Mouse (Mus musculus): ENCODE data around the gene Helz2. TPM values are rescaled to one million over a fixed set of nuclear protein-coding genes. Genes with fewer than 3 reads are reported as not detected.

Gene Helz2
- polyA plus RNA-seq, 1 experiment from 2014 or later: 1.6 TPM

- Histone ChIP-seq H3K36me3 (ENCODE audit: control insufficient read depth, insufficient read depth, low read length) (no peaks in the 10 kb centered on the region), H3K27ac (replicated peaks) (no peak overlapping the region), H3K4me2 (replicated peaks; ENCODE audit: low read depth) (no peak overlapping the region), H3K9me3 (ENCODE audit: control insufficient read depth, low read length) (no peaks in the 10 kb centered on the region), H3K4me1 (replicated peaks; ENCODE audit: control insufficient read depth, insufficient read depth) (peaks cover 5% of the 10 kb centered on the region), H3K27me3 (ENCODE audit: control insufficient read depth, insufficient read depth, low read length) (no peaks in the 10 kb centered on the region), H3K4me3 (ENCODE audit: low read depth, low read length) (no peak overlapping the region), H3K9ac (ENCODE audit: low read length) (no peak overlapping the region)
- 59% methylated on average over 5 of the region's 5 CpGs for WGBS
- ATAC-seq (ENCODE audit: low FRiP score, low TSS enrichment) (no peak), DNase-seq (ENCODE audit: low spot score) (no peak)
- TF ChIP-seq EP300 (optimal IDR thresholded peaks at IDR 0.05): no peak
- no peak for TF ChIP-seq CTCF (IDR thresholded peaks at IDR 0.05; ENCODE audit: low read depth)
Observed at GRCm38 (mm10) chr2:181218881-181219485, 22.8 kb downstream of the Helz2 start.

- Histone ChIP-seq H3K4me1 (replicated peaks; ENCODE audit: control insufficient read depth, insufficient read depth) (peaks cover 5% of the 10 kb centered on the region), H3K27me3 (ENCODE audit: control insufficient read depth, insufficient read depth, low read length) (no peaks in the 10 kb centered on the region), H3K36me3 (ENCODE audit: control insufficient read depth, insufficient read depth, low read length) (no peaks in the 10 kb centered on the region), H3K4me2 (replicated peaks; ENCODE audit: low read depth) (no peak overlapping the region), H3K4me3 (ENCODE audit: low read depth, low read length) (no peak overlapping the region), H3K9me3 (ENCODE audit: control insufficient read depth, low read length) (no peaks in the 10 kb centered on the region), H3K27ac (replicated peaks) (no peak overlapping the region), H3K9ac (ENCODE audit: low read length) (no peak overlapping the region)
- DNase-seq (ENCODE audit: low spot score): no peak
- 80% methylated on average over 6 of the region's 6 CpGs for WGBS
- TF ChIP-seq EP300 (optimal IDR thresholded peaks at IDR 0.05): no peak
- no peak for TF ChIP-seq CTCF (IDR thresholded peaks at IDR 0.05; ENCODE audit: low read depth)
- ATAC-seq (ENCODE audit: low FRiP score, low TSS enrichment): no peak
Observed at GRCm38 (mm10) chr2:181216037-181216436, 25.8 kb downstream of the Helz2 start.

GRCm38 (mm10) chr2:181213021-181213445 is 28.8 kb downstream of the Helz2 start, which contains the start of gene Srms:
Gene Srms (minus strand): TSS chr2:181213185.
- peak within 1 kb of the TSS; percentile 39 for H3K4me3 ChIP-seq (ENCODE audit: low read depth, low read length)
- H3K4me1 ChIP-seq (replicated peaks; ENCODE audit: control insufficient read depth, insufficient read depth): no peaks in the 10 kb centered on the region
- 4% methylated on average over 17 of the region's 17 CpGs for WGBS
- H3K36me3 ChIP-seq (ENCODE audit: control insufficient read depth, insufficient read depth, low read length): no peaks in the 10 kb centered on the region
- no peak within 1 kb of the TSS for H3K27ac ChIP-seq (replicated peaks)
- H3K9ac ChIP-seq (ENCODE audit: low read length): peak within 1 kb of the TSS; percentile 31
- no peak for TF ChIP-seq EP300 (optimal IDR thresholded peaks at IDR 0.05)
- TF ChIP-seq CTCF (IDR thresholded peaks at IDR 0.05; ENCODE audit: low read depth): no peak
- H3K27me3 ChIP-seq (ENCODE audit: control insufficient read depth, insufficient read depth, low read length): no peaks in the 10 kb centered on the region
- DNase-seq (ENCODE audit: low spot score) (peak; percentile 57), ATAC-seq (ENCODE audit: low FRiP score, low TSS enrichment) (peak; percentile 77; the same call in 1 of the 2 replicates)
- no peaks in the 10 kb centered on the region for H3K9me3 ChIP-seq (ENCODE audit: control insufficient read depth, low read length)
- H3K4me2 ChIP-seq (replicated peaks; ENCODE audit: low read depth): peak within 1 kb of the TSS; percentile 59

GRCm38 (mm10) chr2:181212389-181213020 is 29.3 kb downstream of the Helz2 start:
- WGBS: 6% methylated on average over 34 of the region's 34 CpGs
- DNase-seq (ENCODE audit: low spot score): no peak
- Histone ChIP-seq H3K4me2 (replicated peaks; ENCODE audit: low read depth) (peak overlapping the region; percentile 59), H3K36me3 (ENCODE audit: control insufficient read depth, insufficient read depth, low read length) (no peaks in the 10 kb centered on the region), H3K4me3 (ENCODE audit: low read depth, low read length) (peak overlapping the region; percentile 39), H3K27ac (replicated peaks) (no peak overlapping the region), H3K4me1 (replicated peaks; ENCODE audit: control insufficient read depth, insufficient read depth) (no peaks in the 10 kb centered on the region), H3K9me3 (ENCODE audit: control insufficient read depth, low read length) (no peaks in the 10 kb centered on the region), H3K9ac (ENCODE audit: low read length) (peak overlapping the region; percentile 31), H3K27me3 (ENCODE audit: control insufficient read depth, insufficient read depth, low read length) (no peaks in the 10 kb centered on the region)
- ATAC-seq (ENCODE audit: low FRiP score, low TSS enrichment): peak; percentile 12; the same call in 1 of the 2 replicates
- TF ChIP-seq CTCF (IDR thresholded peaks at IDR 0.05; ENCODE audit: low read depth) (no peak), EP300 (optimal IDR thresholded peaks at IDR 0.05) (no peak)

- H3K36me3 ChIP-seq (ENCODE audit: control insufficient read depth, insufficient read depth, low read length): no peaks in the 10 kb centered on the region
- H3K27me3 ChIP-seq (ENCODE audit: control insufficient read depth, insufficient read depth, low read length): no peaks in the 10 kb centered on the region
- no peaks in the 10 kb centered on the region for H3K9me3 ChIP-seq (ENCODE audit: control insufficient read depth, low read length)
- DNase-seq (ENCODE audit: low spot score) (no peak), ATAC-seq (ENCODE audit: low FRiP score, low TSS enrichment) (0 out of 2 replicates have a peak, but pooled peaks have one; percentile 8)
- no peaks in the 10 kb centered on the region for H3K4me1 ChIP-seq (replicated peaks; ENCODE audit: control insufficient read depth, insufficient read depth)
- TF ChIP-seq EP300 (optimal IDR thresholded peaks at IDR 0.05) (no peak), CTCF (IDR thresholded peaks at IDR 0.05; ENCODE audit: low read depth) (no peak)
- H3K4me2 ChIP-seq (replicated peaks; ENCODE audit: low read depth): no peak overlapping the region
- no peak overlapping the region for H3K9ac ChIP-seq (ENCODE audit: low read length)
- H3K27ac ChIP-seq (replicated peaks): no peak overlapping the region
- no peak overlapping the region for H3K4me3 ChIP-seq (ENCODE audit: low read depth, low read length)
- WGBS: 57% methylated on average over 9 of the region's 9 CpGs
Observed at GRCm38 (mm10) chr2:181206118-181206517, 35.7 kb downstream of the Helz2 start.

GRCm38 (mm10) chr2:181205678-181206077 is 36.1 kb downstream of the Helz2 start:
- TF ChIP-seq CTCF (IDR thresholded peaks at IDR 0.05; ENCODE audit: low read depth) (no peak), EP300 (optimal IDR thresholded peaks at IDR 0.05) (no peak)
- Histone ChIP-seq H3K4me1 (replicated peaks; ENCODE audit: control insufficient read depth, insufficient read depth) (no peaks in the 10 kb centered on the region), H3K9me3 (ENCODE audit: control insufficient read depth, low read length) (no peaks in the 10 kb centered on the region), H3K4me2 (replicated peaks; ENCODE audit: low read depth) (no peak overlapping the region), H3K4me3 (ENCODE audit: low read depth, low read length) (no peak overlapping the region), H3K27ac (replicated peaks) (no peak overlapping the region), H3K36me3 (ENCODE audit: control insufficient read depth, insufficient read depth, low read length) (no peaks in the 10 kb centered on the region), H3K9ac (ENCODE audit: low read length) (no peak overlapping the region), H3K27me3 (ENCODE audit: control insufficient read depth, insufficient read depth, low read length) (no peaks in the 10 kb centered on the region)
- 81% methylated on average over 5 of the region's 5 CpGs for WGBS
- no peak for ATAC-seq (ENCODE audit: low FRiP score, low TSS enrichment)
- DNase-seq (ENCODE audit: low spot score): no peak
